Mouse (Mus musculus) stomach, postnatal 0 days (tissue): ENCODE results near the gene Sgk1.

Experiments
- CTCF ChIP-seq: IDR thresholded peaks from 2 replicates; pipeline ENCODE4 v1.5.1; 2016; ENCODE audit warnings: antibody characterized with exemption, low read depth, mild to moderate bottlenecking, moderate library complexity
- EP300 ChIP-seq: optimal IDR thresholded peaks from 2 replicates; pipeline ENCODE3; 2016; ENCODE audit warnings: antibody characterized with exemption

GRCm38 (mm10) chr10:21847026-21847820 lies 34.8 kb upstream of the Sgk1 start:
- TF ChIP-seq EP300 (peak; percentile 24), CTCF (no peak)
